Mouse (Mus musculus): ENCODE measurements around the gene Afdn. TPM values are rescaled to one million over a fixed set of nuclear protein-coding genes. Genes with fewer than 3 reads are reported as not detected.
"Not testable (repeated sequence)": the region's sequence is repeated elsewhere in the genome, so short reads cannot be mapped to it uniquely, and the experiment has no call there.

The Afdn gene
- total RNA-seq, 4 experiments from 2014 or later, result 99.9 to 115 (median 109) TPM

GRCm38 (mm10) chr17:13940487-13940886, 180.1 kb downstream of the Afdn start:
- DNase-seq (ENCODE audit: low spot score in 2 of 2), result no peak

- DNase-seq (ENCODE audit: low spot score in 2 of 2), result not testable (repeated sequence)
These were observed 187.7 kb downstream of the Afdn start, which contains the start of gene Gm7168 for GRCm38 (mm10) chr17:13948073-13948472. Gm7168 (plus strand) TSS chr17:13948373.

GRCm38 (mm10) chr17:13951570-13951969, 191.2 kb downstream of the Afdn start:
- not testable (repeated sequence) for DNase-seq (ENCODE audit: low spot score in 2 of 2)

Other genes starting within 250 kb of the Afdn start
- 10 to 100 TPM; 17.3 to 21.4 (median 19.7) TPM for gene Tcte2, start 1.3 kb downstream of the Afdn start, total RNA-seq (2022)
- gene Gm7168, start 187.8 kb downstream of the Afdn start, total RNA-seq (2022), result not detected
- gene Gm7356, start 243.2 kb downstream of the Afdn start, total RNA-seq (2022), result not detected